Mouse (Mus musculus) MEL-GATA-1-ER (cell line): ENCODE results near the gene Akap4.

Experiments
- DNase-seq: peaks from one replicate; pipeline ENCODE4 v3.0.0-alpha.2; 2012; ENCODE audit warnings: low read depth; ENCODE audit errors: extremely low read depth

Gene Akap4

DNA sequence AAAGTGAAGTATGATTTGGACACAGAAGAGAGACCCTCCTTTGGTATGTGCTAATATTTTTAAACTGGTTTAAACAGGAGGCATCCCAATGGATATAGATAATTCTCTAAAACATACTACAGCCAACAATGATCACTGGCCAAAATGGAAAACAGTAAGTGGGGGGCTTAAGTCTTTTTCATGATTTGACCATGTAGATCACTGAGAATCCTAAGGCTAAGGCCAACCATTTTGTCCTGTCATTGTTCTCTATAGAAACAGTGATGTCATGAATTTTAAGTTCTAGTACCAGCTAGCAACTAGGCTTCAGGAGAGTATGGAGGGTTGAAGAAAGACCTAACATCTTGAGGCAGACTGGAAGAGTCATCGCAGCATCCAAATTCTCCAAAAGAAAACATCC, at the start of gene Akap4:
TSS of gene Akap4 (plus strand) at position 301 of the 400 bp plus-strand sequence.
- no peak for DNase-seq

DNA sequence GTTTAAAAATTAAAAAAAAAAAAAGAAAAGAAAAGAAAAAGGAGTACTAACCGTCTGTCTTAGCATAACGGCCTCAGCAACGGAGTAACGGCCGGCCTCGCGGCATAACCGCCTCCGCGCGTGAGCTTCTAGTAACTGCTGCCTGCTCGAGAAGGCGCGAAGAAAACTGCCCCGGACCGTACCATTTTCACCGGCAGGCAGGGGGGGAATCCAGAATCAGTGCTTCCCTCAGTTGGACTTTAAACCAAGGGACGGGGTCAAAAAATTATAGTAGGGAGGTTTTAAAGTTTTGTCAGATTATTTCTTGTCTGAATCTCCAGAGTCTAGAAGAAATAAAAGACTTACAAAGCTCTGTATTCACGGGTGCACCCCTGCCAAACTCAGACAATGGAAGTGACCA, 25.8 kb upstream of the Akap4 start, which contains the start of gene Ccnb3:
TSS of gene Ccnb3 (minus strand) at position 101 of the 400 bp plus-strand sequence.
- no peak for DNase-seq

DNA sequence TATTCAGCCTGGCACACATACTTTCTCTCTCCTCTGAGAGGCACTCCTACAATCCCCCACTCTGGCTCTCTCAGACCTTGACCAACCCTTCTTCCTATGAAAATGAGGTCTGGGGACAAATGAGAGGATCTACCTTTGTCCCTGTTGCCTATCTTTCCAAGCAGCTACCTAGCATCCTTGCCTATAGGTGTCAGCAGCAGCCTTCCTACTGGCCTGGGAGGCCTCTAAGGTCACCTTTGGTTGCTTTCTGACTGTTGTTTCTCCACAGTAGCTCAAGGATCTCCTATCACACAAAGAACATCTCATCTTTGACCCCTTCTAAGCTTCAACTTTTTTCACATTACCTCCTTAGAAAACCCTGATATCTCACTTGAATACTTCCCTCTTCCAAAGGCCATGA, 10.3 kb upstream of the Akap4 start:
- DNase-seq: no peak

DNA sequence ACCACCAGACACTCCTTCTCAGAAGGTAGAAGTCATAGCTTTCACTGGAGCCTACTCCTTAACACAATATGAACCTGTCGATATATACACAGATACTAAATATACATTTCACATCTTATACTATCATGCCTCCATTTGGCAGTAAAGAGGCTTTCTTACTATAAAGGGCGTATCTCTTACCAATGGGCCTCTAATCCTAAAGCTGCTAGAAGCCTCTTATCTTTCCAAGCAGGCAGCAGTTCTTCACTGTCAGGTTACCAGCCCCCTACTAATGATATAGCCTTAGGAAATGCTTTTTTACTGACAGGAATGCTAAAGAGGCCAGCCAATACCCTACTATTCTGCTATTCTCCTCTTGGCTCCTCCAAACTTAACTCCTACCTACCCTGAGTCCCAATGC, 9.7 kb upstream of the Akap4 start:
- no peak for DNase-seq

DNA sequence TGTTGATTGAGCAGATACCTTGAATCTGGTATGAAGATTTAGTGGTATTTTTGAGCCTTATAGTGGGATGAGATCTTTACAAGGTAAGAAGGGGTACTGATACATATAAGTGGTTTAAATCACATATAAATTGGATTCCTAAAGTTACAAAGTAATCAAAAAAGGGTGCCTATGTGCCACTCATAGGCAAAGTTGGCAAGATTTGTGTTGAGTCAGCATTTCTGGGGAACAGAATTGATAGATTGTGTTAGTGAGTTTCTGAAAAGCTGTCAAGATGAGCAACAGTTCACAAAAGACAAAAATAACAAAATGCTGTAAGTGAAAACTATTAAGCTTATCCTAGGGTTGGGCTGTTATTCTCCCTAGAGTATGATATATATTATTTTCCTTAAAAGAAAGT, 3.2 kb upstream of the Akap4 start:
- no peak for DNase-seq

DNA sequence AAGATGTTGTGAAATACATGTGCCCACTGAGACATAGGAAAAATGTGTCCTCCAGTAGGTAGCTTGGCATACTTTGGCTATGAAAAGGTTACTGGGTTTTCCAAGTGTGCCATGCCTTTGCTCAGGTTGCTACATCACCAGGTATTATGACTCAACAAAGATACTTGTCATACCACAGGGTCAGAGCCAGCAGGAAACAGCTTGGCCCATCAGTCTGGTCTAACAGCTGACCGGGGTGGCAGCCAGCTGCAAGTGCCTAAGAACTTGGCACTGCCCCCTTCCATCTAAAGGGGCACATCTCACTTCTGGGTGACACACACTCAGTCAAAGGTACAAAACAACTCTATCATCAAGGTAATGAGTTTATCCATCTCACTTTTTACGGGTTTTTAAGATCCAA, 683 bp downstream of the Akap4 start:
- no peak for DNase-seq

DNA sequence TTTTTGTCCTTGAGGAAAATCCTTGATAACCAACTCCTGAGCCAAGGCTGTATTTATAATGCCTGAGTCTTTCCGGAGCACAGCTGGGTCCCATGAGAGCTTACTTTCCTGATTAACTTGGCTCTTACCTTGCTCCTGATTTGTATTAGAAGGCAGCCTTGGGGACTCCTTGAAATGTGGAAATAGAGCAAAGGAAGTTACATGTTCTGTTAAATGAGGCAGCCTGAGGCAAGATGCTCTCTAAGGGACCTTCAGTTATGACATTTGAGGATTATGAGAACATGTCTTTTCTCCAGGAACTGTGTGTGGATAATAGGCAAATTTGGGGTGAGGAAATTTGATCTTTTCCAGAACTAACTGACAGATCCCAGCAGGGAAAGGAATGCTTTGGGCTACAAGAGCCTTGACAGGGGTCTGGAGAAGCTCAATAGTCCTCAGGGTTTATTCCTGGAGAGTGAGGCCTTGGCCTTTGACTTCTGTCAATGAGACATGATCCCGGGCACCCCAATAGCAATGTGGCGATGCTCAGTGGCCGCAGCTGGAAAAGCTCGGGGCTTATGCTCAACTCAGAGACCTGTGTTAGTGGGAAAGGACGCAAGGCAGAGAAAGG, 12.6 kb downstream of the Akap4 start:
- DNase-seq: no peak

DNA sequence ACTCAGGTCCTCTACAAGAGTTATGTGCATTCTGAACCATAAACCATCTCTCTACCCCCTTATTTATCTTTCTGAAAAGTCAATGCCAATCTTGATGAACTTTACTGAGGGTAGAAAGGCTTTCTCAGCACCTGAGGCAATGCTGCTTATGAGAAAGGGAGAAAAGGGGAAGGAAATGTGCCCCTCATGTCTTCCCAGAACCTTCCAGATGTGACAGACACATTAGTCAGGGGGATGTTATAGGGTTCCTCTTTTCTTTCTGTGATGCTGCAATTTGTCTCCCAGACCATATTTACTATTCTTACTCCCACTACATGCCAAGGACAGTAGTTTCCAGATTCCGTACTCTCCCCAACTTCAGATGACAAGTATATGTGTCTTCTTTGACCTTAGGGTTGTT, 18.6 kb downstream of the Akap4 start:
- DNase-seq: no peak

DNA sequence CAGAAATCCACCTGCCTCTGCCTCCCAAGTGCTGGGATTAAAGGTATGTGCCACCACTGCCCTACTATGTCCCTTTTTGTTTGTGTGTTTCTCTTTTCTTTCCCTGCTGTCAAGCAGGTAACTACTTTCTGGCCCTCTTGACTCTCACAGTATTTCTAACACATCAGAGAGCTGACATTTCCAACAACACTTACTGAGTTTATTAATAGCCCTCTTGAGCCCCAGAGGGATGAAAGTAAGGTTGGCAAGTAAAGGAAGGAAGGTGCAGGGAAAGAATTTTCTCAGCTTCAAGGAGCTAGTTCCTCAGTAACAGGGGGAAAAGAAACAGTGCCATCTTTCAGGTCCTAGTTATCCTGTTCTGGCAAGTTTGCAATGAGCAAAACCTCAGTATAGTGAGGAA, 23.0 kb downstream of the Akap4 start:
- no peak for DNase-seq

DNA sequence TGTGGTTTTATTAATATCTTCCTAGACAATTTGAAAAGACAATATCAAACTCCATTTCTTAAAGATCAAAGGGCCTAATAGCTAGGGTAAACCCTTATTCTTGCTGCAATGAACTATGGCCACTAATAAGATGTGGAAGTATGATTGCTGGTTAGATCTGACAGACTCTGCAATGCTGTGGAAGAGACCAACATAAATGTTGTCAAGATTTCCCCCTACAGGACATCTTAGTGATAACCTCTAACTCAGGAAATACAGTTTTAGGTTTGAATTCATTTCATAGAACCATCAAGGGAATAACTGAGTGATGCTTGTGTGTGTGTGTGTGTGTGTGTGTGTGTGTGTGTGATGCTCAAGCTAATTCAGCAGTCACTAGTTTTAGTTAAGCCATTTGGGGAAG, 35.0 kb downstream of the Akap4 start:
- no peak for DNase-seq

DNA sequence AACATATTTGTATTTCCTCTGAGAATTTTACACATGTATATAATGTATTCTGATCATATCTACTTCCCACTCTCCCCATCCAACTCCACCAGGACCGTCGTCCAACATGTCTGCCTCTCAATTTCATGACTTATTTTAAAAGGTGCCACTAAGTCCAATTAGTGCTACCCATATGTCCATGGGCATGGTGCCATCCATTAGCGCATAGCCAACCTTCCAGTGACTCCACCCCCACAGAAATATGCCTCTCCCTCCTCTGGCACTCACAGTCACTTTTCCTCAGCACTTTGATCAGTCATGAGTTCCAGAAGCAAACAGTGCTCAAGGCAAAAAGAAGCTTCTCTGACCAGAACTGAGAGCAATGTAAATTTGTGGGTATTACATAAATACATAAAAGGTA, 47.6 kb downstream of the Akap4 start:
- DNase-seq: no peak

DNA sequence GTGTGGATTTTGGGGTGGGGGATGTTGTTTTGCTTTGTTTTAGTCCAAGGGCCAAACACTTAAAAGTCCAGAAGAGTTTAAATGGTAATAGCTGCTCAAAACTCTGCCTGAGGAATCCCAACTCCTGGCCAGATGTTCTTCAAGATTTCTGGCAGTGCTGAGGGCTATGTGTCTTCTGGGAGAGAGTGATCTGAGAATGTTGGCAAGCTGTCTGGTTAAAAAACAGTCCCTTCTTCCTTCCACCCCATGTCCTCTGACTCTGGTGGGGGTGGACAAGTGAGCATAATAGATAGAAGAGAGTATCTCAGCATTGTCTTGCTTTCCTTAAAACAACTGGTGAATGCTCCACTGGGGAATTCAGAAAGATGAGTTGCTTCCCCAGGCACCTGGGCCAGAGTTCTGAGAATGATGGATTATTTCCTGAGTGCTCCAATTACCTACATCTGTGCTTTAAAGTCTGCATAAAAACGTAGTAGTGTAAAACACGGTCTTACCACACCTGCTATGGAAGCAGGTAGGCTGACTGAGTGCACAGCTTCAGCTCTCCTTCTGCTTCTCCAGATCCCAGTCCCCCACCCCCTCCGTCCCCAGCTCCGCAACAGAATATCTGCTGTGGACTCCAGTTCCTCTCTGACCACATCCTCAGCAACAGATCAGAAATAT, 54.4 kb downstream of the Akap4 start:
- no peak for DNase-seq
